ENCODE assay signal across 24 mouse cellular contexts in the genomic region with DNA sequence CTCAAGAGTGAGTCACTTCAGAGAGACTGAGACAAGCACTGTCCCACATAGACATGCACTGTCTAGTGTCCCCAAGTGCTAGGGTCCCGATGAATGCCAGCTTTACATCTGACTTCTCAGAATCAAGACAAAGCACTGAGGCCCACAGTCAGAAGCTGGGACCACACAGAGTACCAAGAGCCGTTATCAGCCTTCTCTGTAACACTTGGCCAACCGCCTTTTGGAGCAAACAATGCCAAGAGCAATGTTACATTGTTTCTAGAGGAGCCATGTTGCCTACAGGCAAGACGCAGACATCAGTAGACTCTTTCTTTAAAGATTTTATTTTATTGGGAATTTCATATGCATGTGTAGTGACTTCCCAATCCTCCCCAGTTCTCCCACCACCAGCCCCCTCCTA.
DNase-seq lines count a peak whose midpoint lies in the region; ATAC-seq and TF ChIP-seq lines count a peak whose summit lies in the region.
"Had no signal": no experiment of that assay in that cellular context is flagged by ENCODE, and none has a peak within 500 bp of the region (broad histone marks: within the 10 kb centered on the region; RNA-seq: fewer than 3 reads in every experiment).

No protein-coding gene starts in this region.

- H3K9me3 ChIP-seq in heart, embryonic 15.5 days (replicated peaks), result no peaks in the 10 kb centered on the region
- no peaks in the 10 kb centered on the region for H3K9me3 ChIP-seq in heart, embryonic 11.5 days (replicated peaks; ENCODE audit: control insufficient read depth, low read length)
- no peaks in the 10 kb centered on the region for H3K9me3 ChIP-seq in liver, postnatal 0 days (ENCODE audit: low read length)
- H3K9me3 ChIP-seq: embryonic facial prominence, embryonic 12.5 days; embryonic facial prominence, embryonic 15.5 days; heart, embryonic 10.5 days; hindbrain, embryonic 10.5 days; hindbrain, embryonic 13.5 days had no signal

- no peak for TF ChIP-seq CTCF in liver, postnatal 0 days (IDR thresholded peaks at IDR 0.05; ENCODE audit: low read depth)

- 70% methylated on average over 4 of the region's 4 CpGs for WGBS in heart, embryonic 15.5 days
- 90% methylated on average over 4 of the region's 4 CpGs for WGBS in heart, embryonic 11.5 days (ENCODE audit: insufficient replicate concordance)
- WGBS in liver, postnatal 0 days (ENCODE audit: insufficient replicate concordance), result 84% methylated on average over 4 of the region's 4 CpGs

- peak overlapping the region; percentile 27; the same call in 1 of the 2 replicates for H3K27ac ChIP-seq in heart, embryonic 15.5 days
- H3K27ac ChIP-seq in heart, embryonic 11.5 days (ENCODE audit: low read depth, low read length), result no peak overlapping the region; the same call in 1 of the 2 replicates
- H3K27ac ChIP-seq in liver, postnatal 0 days (ENCODE audit: low read depth), result no peak overlapping the region
- H3K27ac ChIP-seq: embryonic facial prominence, embryonic 12.5 days; embryonic facial prominence, embryonic 15.5 days; heart, embryonic 10.5 days; hindbrain, embryonic 10.5 days; hindbrain, embryonic 13.5 days had no signal

- ATAC-seq in heart, embryonic 15.5 days (replicated peaks; ENCODE audit: insufficient number of reproducible peaks, insufficient read depth, low FRiP score, low read depth), result 0 out of 2 replicates have a peak, but pooled peaks have one; percentile 47
- no peak for ATAC-seq in heart, embryonic 11.5 days (replicated peaks; ENCODE audit: insufficient number of reproducible peaks, low FRiP score, low TSS enrichment)
- ATAC-seq in liver, postnatal 0 days, result no peak
- ATAC-seq: activated CD4-positive, CD25-positive, alpha-beta regulatory T cell, adult 4 months; forebrain, embryonic 14.5 days; forebrain, postnatal 0 days; hindbrain, embryonic 16.5 days had no signal

- TF ChIP-seq EP300 in liver, postnatal 0 days (IDR thresholded peaks at IDR 0.05; ENCODE audit: low read depth), result no peak

- no peaks in the 10 kb centered on the region for H3K36me3 ChIP-seq in heart, embryonic 15.5 days
- H3K36me3 ChIP-seq in heart, embryonic 11.5 days (ENCODE audit: control insufficient read depth, insufficient read depth, low read length), result peaks cover 5% of the 10 kb centered on the region; the same call in 1 of the 2 replicates
- 0 out of 2 replicates have a peak, but pooled peaks cover 3% of the 10 kb centered on the region for H3K36me3 ChIP-seq in liver, postnatal 0 days (replicated peaks; ENCODE audit: insufficient read depth, low read length)
- H3K36me3 ChIP-seq: embryonic facial prominence, embryonic 12.5 days; embryonic facial prominence, embryonic 15.5 days; hindbrain, embryonic 10.5 days; hindbrain, embryonic 13.5 days had no signal

- no peak overlapping the region for H3K9ac ChIP-seq in heart, embryonic 15.5 days
- no peak overlapping the region for H3K9ac ChIP-seq in heart, embryonic 11.5 days (ENCODE audit: low read depth, low read length)
- H3K9ac ChIP-seq in liver, postnatal 0 days (replicated peaks), result no peak overlapping the region
- H3K9ac ChIP-seq: embryonic facial prominence, embryonic 12.5 days; embryonic facial prominence, embryonic 15.5 days; forebrain, postnatal 0 days; hindbrain, embryonic 13.5 days had no signal

- DNase-seq in layer of hippocampus, adult 9-11 months, result peak; percentile 14
- DNase-seq in layer of hippocampus, adult 9-10 months (ENCODE audit: low spot score), result no peak
- peak; percentile 55 for DNase-seq in testis, postnatal 10 days (ENCODE audit: low spot score)
- DNase-seq in liver, postnatal 0 days, result no peak
- DNase-seq in right cerebral cortex, adult 2 months (ENCODE audit: low spot score in 2 of 2), result no peak
- DNase-seq: adrenal gland, postnatal 10 days; adrenal gland, postnatal 36 days; cerebellum, adult 11 months; cerebellum, adult 2 months; cerebellum, adult 9-11 months; cerebellum, postnatal 25 days; forebrain, postnatal 0 days; gastrocnemius, postnatal 25 days; heart, adult 18-20 months had no signal

- H3K4me2 ChIP-seq in heart, embryonic 15.5 days, result no peak overlapping the region
- H3K4me2 ChIP-seq in heart, embryonic 11.5 days, result no peak overlapping the region
- H3K4me2 ChIP-seq in liver, postnatal 0 days (ENCODE audit: low read depth, low read length), result no peak overlapping the region
- H3K4me2 ChIP-seq: embryonic facial prominence, embryonic 12.5 days; embryonic facial prominence, embryonic 15.5 days; hindbrain, embryonic 13.5 days had no signal

- no peaks in the 10 kb centered on the region for H3K27me3 ChIP-seq in heart, embryonic 15.5 days
- H3K27me3 ChIP-seq in heart, embryonic 11.5 days (ENCODE audit: control insufficient read depth, insufficient read depth, low read length), result no peaks in the 10 kb centered on the region
- H3K27me3 ChIP-seq in liver, postnatal 0 days (ENCODE audit: insufficient read depth, low read length), result no peaks in the 10 kb centered on the region
- H3K27me3 ChIP-seq: embryonic facial prominence, embryonic 12.5 days; embryonic facial prominence, embryonic 15.5 days; hindbrain, embryonic 13.5 days had no signal

- peaks cover 17% of the 10 kb centered on the region for H3K4me1 ChIP-seq in heart, embryonic 15.5 days (replicated peaks)
- peaks cover 4% of the 10 kb centered on the region; the same call in 1 of the 2 replicates for H3K4me1 ChIP-seq in heart, embryonic 11.5 days (ENCODE audit: control insufficient read depth, insufficient read depth, low read length)
- no peaks in the 10 kb centered on the region for H3K4me1 ChIP-seq in liver, postnatal 0 days (ENCODE audit: insufficient read depth)
- H3K4me1 ChIP-seq: embryonic facial prominence, embryonic 15.5 days had no signal

- no peak overlapping the region for H3K4me3 ChIP-seq in heart, embryonic 15.5 days
- H3K4me3 ChIP-seq in heart, embryonic 11.5 days (ENCODE audit: low read depth, low read length), result no peak overlapping the region
- H3K4me3 ChIP-seq in liver, postnatal 0 days (ENCODE audit: low read depth, low read length), result no peak overlapping the region
- H3K4me3 ChIP-seq: embryonic facial prominence, embryonic 12.5 days; embryonic facial prominence, embryonic 15.5 days; heart, embryonic 10.5 days; hindbrain, embryonic 10.5 days; hindbrain, embryonic 13.5 days had no signal

Comparison
In these comparisons a context has a peak if more than half of its experiments do, and no peak if none do; other contexts are left out.
1. DNase-seq: peak in layer of hippocampus, adult 9-11 months (single experiment) and testis, postnatal 10 days (single experiment); none in layer of hippocampus, adult 9-10 months (single experiment), liver, postnatal 0 days (single experiment) and right cerebral cortex, adult 2 months (0 of 2).